Mouse (Mus musculus) spleen, adult 12 weeks (tissue): ENCODE measurements around the gene Wdr18.

Source experiments
- DNase-seq: peaks from one replicate; pipeline ENCODE4 v3.0.0; 2022; ENCODE audit warnings: low spot score

Gene Wdr18

DNA sequence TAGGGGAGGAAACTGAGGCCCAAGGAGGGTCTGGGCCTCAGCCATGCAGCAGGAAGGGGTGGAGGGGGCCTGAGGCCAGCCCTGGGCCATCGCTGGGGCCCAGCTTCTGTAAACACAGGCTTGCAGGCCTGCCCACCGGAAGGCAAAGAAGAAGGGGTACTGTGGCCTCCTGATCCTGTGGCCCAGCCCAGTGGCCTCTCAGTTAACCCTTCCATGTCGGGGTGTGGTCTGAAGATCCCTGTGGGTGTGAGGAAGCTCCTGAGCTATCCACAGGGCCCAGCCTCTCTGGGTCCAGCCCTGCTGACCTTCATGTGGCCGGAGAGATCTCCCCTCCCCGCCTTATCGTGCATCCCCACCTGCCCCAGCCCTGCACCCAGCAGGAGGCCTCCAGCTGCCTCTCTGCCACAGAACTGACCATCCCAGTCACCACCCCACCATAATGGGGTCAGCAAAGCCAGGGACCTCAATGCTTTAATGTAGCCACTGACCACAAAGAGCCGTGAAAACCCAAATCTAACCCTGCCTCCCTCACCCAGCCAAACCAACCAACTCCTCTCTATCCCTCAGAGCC lies 13.1 kb upstream of the Wdr18 start:
- no peak for DNase-seq

DNA sequence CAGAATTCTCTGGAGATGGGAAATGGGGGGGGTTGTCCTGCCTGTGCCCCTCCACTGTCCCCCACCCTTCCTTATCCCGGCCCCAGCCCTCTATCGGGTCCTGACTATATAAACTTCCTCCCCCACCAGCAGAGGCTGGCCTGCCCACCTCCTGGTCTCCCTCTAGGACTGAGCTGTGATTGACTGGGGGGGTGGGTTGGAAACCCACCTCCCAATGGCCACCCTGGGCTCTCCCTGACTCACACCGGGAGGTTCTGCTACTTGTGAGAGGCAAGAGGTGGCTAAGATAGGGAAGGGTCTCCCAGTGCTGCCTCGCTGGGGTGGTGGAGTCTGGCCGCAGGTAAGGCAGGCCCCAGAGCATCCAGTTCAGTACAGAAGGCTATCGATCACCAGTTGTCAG lies 12.4 kb upstream of the Wdr18 start:
- no peak for DNase-seq

DNA sequence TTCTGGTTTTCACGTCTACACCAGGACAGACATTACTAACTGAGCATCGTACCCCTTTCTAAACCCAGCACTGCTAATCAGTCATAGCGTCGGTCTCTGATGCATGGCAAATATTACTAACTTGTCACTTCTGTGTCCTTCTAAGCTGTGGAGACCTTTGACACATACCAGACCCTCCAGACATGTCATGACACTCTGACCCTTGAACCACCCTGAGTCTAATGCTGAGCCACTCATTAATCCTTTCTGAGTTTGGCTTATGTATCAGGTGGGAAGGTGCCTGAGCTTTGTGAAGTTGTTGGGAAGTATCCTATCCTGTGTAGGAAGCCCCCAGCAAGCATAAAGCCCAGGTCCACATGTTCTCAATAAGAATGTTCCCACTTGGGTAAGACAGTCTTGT lies 10.1 kb upstream of the Wdr18 start:
- DNase-seq, result no peak

DNA sequence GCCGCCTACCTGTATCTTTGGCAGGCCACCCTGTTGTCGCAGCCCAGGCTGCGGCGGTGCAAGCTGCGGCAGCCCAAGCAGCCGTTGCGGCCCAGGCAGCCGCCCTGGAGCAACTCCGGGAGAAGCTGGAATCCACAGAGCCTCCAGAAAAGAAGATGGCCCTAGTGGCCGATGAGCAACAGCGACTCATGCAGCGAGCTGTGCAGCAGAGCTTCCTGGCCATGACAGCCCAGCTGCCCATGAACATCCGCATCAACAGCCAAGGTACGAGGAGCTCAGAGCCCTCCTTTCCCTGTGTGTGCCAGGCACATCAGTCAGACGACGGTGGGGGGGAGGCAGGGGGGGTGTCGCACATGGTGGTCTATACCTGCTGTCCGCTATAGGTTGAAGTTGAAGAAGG lies 9.3 kb upstream of the Wdr18 start:
- no peak for DNase-seq

DNA sequence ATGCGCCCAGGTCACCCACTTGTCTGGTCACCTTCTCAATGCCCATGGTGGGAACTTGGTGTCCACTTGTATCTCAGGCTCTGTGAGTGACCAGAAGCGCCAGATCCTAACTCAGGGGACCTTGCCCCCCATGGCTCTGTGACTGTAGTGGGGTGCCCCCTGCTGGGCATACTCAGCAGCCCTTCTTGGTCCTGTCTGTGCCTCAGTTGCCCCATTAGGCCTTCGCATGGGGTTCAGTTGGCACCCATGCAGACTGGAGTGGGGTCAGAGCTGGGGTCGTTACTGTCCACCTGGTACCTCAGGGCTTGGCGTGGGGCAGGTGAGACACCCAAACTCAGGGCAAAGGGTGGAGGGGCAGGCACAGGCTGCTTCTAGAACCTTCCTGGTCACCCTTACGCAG lies 6.0 kb upstream of the Wdr18 start:
- no peak for DNase-seq

DNA sequence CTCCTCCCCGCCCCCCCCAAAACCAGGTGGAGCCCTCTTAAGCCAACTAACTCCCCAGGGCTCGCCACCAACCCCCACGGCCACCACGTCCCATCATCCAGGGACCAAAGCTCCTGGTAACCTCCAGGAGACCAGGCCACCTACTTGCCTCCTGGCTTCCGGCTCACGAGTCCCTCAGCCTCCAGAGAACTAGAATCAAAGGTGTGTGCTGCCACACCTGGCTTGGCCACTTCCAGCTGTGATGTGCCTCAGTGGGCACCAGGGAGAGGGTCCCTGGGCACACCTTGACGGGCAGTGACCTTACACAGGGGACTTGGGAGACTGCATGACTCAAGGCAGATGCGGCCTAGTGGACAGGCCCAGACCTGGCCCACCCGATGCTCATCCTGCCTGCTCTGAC lies 4.3 kb upstream of the Wdr18 start:
- DNase-seq, result no peak

DNA sequence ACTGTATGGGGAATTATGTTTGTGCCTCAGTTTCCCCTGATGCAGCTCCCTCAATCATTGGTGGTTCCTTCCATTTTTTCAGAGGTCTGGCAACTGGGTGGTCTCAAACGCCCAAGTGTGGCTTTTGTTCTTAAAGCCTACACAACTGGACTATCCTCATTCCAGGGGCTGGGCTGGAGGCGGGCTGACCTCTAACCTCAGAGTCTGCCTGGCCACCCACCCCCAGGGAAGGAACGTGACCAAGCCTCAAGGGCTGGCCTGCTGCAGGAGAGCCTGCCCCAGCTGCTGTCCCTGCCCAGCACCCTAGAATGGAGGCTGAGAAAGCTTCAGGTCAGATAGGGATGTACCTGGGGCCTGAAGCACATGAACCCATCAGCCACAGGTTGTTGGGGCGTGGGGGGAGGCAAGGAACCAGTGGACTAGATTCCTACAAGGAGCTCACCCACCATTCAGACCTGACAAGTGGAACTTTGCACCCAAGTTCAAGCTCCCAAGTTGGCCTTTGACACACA lies 3.3 kb upstream of the Wdr18 start:
- no peak for DNase-seq

DNA sequence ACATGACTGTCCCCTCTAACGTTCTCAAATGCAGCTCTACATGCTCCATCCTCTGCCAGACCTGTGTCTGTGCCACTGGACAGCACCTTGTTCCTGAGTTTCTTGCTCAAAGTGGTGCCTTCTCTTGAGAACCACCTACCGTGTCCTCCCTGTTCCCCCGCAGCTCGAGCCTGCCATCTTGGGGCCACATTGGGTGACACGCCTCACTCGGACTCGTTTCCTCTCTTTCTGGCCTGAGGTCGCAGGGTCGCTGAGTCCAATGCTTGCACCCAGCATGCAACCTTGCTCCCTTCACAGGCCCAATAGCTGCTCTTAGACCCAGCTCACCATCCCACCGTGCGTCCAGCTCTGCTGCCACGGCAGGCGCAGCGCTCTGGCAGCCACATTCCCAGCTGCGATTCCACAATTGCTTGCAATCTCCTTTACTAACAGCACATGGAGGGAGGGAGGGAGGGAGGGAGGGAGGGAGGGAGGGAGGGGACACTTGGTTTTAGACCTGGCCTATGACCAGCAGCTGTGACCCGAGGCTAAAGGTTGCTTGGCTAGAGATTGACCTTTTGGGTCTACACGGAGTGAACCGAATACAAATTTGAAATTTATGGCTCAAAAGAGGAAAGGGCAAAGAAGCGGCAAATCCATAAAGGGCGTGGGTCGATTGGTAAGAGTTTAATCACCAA lies 1.7 kb upstream of the Wdr18 start:
- DNase-seq, result peak; percentile 58

DNA sequence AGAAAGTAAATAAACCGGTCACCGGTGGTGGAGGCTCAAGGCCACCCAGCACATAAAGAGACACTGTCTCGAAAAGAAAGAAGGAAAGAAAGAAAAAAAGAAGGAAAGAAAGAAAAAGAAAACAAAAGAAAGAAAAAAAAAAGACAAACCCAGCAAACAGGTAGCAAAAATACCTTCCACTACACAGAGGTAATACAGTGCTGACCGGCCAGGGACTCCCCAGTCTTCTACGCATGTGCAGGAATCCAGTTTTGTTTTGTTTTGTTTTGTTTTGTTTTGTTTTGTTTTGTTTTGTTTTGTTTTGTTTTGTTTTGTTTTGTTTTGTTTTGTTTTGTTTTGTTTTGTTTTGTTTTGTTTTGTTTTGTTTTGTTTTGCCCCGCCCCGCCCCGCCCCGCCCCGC lies 540 bp upstream of the Wdr18 start:
- DNase-seq, result peak; percentile 26

DNA sequence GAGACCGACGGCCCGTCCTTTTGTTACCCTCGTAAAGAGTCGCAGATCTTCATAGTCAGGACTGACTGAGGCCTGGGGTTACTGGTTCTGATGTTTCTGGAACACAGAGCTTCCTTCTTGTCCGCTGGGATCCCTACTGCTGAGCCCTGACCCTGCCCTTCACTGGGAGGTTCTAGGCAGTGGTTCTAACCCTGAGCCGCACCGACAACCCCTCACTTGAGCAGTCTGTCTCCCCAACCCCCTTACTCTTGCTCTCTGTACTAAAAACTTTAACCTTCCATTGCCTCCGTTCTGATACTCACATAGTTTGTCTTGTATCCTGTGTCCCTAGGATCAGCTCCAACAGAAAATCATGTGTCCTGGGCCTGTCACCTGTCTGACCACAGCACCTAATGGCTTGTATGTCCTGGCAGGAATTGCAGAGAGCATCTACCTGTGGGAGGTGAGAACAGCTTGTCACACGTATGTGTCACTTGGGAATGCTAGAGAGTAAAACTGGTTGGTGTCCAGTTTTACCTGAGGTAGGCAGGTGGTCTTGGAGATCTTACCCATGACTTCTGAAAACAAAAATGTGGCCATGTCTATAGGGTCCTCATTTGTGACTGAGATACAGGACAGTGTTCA lies 831 bp downstream of the Wdr18 start:
- DNase-seq, result no peak

DNA sequence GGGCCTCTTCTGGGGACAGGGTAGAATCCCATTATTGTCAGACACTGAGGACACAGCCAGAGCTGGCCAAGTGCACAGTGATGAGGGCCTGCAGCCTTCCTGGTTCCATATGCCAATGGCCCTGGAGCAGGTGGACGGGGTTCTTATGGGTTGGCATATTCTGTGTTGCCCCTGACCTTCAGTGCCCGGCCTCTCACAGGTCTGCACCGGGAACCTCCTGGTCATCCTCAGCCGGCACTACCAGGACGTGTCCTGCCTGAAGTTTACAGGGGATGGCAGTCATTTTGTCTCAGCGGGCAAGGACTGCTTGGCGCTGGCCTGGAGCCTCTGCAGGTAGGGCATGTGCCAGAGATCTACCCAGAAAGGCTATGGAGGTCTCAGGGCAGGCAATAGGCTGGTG lies 4.8 kb downstream of the Wdr18 start:
- DNase-seq, result no peak

DNA sequence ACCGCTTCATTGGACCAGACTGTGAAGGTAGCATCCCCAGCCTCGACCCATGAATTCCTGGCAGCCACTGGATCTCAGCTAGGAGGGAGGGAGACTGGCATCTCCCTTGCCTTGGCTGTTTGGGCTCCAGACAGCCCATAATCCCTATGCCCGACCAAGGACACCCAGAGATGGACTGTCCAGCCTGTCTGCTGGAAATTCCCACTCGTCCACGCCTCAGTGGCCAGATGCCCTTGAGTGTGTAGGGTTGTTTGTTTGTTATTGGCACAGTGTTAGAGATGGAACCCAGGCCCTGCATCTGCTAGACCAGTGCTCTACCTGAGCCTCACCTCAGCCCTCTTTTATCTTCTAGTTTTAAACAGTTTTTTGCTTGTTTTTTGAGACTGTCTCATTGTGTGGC lies 5.4 kb downstream of the Wdr18 start:
- DNase-seq, result no peak

DNA sequence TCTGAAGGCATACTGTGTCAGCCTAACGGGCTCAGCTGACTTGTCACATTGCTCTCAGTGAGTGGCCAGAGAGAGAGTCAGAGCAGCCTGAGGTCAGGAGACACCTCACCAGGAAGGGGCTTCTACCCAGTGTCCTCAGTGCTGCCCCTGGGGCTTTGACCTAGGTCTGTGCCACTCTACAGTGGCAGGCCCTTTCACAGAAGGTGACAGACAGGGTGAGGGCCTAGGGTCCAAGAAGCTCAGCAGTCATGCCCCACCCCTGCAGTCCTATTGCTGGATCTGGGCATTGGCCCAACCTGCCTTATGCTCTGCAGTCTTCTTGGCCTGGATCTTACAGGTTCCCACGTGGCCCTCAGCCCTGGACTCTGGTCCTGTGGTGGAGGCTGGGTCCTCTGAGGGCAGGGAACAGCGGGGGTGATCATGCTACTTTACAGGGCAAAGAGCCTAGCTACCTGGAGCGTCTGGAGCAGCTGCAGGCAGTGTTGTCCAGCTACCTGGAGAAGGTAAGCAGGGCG lies 7.0 kb downstream of the Wdr18 start:
- DNase-seq, result no peak

DNA sequence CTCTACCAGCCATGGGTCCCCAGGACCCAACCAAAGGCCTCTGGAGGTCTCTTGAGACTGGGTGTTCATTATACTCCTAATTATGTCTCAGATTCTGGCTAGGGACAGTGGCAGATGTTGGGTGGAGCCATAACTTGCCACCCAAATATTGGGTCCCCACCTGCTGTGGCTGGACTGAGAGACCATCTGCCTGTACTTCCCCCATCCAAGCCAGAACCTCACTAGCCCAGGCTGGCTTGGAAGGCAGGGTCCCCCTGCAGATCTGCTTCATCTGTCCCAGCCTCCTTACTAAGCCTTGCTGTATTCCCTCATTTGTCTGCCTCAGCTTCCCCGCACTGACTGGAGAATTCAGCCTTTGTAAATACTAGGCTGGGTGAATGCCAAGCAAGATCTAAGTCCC lies 8.2 kb downstream of the Wdr18 start:
- DNase-seq, result no peak

DNA sequence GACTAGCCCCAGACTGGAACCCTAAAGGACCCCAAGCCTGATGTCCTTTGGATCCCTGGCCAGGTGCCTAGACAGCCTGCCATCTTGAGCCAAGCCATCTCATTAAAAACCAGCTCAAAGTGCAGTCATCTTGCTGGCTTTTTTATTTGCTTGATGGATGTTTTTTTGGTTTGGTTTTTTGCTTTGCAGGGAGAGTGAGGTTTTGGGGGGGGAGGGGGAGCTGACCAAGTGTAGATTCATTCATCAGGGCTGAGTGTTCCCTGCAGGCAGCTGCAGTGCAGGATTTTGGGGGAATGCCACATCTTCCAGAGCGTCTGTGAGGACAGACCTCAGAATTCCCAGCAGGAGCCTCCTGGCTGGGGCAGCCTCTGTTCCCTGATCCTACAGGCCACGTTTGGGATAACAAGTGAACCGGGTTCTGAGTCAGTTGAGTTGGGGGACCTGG lies 9.2 kb downstream of the Wdr18 start:
- no peak for DNase-seq

DNA sequence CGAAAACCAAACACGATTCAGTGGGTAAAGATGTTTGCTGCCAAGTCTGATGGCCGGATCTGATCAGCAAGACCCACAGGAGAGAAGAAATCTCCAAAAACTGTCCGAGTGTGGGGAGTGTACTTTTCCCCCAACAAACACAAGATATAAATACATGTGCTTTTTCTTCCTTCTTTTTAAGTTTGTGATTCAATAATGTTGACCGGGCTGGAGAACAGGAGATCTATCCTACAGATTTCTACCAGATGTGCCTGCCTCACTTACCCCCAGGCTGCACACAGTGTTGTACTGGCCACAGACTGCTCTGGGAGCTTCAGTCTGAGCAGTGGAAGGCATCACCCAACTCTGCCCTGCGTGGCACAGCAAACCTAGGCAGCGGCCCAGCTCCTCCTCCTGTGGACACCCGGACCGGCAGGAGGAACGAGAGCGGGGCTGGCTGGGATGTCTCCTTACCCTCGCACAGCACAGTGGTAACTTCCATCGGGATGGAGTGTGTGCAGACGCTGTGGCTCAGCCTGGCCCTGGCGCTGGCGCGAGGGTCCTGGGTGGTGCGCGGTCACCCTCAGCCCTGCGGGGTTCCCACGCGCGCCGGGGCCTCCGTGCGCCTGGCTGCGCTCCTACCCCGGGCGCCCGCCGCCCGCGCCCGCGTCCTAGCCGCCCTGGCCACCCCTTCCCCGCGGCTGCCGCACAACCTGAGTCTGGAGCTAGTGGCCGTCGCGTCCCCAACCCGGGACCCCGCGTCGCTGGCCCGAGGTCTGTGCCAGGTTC lies 10.6 kb downstream of the Wdr18 start, which contains the start of gene Grin3b:
Gene Grin3b (plus strand): TSS at position 301 of the 768 bp plus-strand sequence.
- DNase-seq, result no peak

DNA sequence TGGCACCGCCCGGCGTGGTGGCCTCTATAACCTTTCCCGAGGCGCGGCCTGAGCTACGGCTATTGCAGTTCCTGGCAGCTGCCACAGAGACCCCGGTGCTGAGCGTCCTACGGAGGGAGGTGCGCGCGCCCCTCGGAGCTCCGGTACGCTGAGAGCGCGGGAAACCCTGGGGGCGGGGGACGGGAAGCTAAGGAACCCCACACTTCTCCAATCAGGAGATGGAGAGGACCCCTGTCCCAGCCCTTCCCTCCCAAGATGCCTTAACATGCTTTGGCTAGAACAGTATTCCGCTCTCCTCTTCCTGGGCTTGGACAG lies 11.2 kb downstream of the Wdr18 start:
- no peak for DNase-seq

DNA sequence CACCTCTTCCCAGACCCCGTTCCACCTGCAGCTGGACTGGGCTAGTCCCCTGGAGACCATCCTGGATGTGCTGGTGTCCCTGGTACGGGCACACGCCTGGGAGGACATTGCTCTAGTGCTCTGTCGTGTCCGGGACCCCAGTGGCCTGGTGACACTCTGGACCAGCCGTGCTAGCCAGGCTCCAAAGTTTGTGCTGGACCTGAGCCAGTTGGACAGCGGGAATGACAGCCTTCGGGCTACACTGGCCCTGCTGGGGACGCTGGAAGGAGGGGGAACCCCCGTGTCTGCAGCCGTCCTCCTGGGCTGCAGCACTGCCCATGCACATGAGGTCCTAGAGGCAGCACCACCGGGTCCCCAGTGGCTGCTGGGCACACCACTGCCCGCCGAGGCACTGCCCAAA lies 12.9 kb downstream of the Wdr18 start:
- DNase-seq, result no peak

DNA sequence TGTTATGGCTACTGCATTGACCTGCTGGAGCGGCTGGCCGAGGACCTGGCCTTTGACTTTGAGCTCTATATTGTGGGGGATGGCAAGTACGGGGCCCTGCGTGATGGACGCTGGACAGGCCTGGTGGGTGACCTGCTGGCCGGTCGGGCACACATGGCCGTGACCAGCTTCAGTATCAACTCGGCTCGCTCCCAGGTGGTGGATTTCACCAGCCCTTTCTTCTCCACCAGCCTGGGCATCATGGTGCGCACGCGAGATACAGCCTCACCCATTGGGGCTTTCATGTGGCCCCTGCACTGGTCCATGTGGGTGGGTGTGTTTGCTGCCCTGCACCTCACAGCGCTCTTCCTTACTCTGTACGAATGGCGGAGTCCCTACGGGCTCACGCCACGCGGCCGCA lies 14.1 kb downstream of the Wdr18 start:
- DNase-seq, result no peak

DNA sequence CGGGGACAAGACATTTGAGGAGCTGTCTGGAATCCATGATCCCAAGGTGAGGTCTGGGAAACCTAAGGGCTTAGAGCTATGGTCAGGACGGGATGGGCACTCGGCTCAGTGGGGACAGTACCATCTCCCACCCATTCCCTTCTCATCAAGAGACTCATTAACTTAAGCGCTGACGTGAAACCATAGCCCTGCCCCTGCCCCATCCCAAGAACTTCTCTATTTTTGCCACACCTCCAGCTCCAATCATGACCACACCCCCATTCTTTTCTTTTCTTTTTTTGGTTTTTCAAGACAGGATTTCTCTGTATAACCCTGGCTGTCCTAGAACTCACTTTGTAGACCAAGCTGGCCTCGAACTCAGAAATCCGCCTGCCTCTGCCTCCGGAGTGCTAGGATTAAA lies 14.7 kb downstream of the Wdr18 start:
- DNase-seq, result no peak

DNA sequence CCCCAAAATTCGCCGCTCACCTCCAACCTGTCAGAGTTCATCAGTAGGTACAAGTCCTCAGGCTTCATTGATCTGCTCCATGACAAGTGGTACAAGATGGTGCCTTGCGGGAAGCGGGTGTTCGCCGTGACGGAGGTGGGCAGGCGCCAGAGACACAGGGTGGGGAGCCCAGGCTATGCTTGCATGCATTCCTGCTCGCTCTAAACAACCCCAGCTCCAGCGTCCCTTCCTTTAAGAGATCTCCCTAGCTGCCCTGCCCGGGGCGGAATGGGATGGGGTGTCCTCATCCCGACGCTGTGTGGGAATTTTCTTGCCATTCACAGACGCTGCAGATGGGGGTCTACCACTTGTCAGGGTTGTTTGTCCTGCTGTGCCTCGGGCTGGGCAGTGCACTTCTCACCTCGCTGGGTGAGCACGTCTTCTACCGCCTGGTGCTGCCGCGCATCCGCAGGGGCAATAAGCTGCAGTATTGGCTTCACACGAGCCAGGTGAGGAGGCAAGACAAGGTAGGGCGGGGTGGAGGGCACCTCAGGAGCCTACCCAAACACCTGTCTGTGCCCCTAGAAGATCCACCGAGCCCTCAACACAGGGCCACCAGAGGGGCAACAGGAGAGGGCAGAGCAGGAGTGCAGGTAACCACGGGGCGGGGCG lies 16.2 kb downstream of the Wdr18 start:
- DNase-seq, result no peak

DNA sequence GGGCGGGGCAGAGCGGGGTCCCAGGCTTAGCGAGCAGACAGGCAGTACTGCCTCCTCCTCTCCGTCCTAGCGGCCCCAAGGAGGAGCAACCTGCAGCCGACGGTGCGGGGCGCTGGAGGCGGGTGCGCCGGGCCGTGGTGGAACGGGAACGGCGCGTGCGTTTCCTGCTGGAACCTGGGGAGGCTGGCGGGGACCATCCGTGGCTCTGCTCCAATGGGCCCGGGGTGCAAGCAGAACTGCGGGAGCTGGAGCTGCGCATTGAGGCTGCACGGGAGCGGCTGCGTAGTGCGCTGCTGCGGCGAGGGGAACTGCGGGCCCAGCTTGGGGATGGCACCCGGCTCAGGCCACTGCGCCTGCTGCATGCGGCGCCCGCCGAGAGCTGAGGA lies 16.8 kb downstream of the Wdr18 start:
- no peak for DNase-seq
